Mouse (Mus musculus) embryonic facial prominence, embryonic 11.5 days (tissue): ENCODE measurements at regions not wholly inside any gene's neighbourhood (a gene's known extent, or its start where the extent isn't known, plus 50 kb on each side); places are given as distances from the start of the nearest gene placed in this dataset.

Experiments
- ATAC-seq: fragments of 200-750 bp; cut with Nextera tagmentation; replicated peaks from 2 replicates; pipeline ENCODE4 v1.8.0; 2017; ENCODE audit warnings: low read depth; ENCODE audit not compliant: insufficient number of reproducible peaks, low FRiP score, low TSS enrichment
- DNase-seq: peaks from one replicate; pipeline ENCODE4 v3.0.0-alpha.2; 2015; ENCODE audit warnings: low spot score
- H3K27ac ChIP-seq: fragments of 300-500 bp; sonication (generic); replicated peaks from 2 replicates; pipeline ENCODE4 v1.5.1; 2014; ENCODE audit warnings: mild to moderate bottlenecking, low read depth, low read length, control low read depth
- H3K27me3 ChIP-seq: fragments of 300-500 bp; sonication (generic); 2 replicates; pipeline ENCODE4 v1.6.1; 2014; ENCODE audit warnings: mild to moderate bottlenecking, low read length, moderate library complexity, mixed read lengths; ENCODE audit not compliant: control insufficient read depth, insufficient read depth
- H3K36me3 ChIP-seq: fragments of 300-500 bp; sonication (generic); replicated peaks from 2 replicates; pipeline ENCODE4 v1.6.1; 2014; ENCODE audit warnings: low read depth, mild to moderate bottlenecking, low read length, moderate library complexity, mixed read lengths; ENCODE audit not compliant: control insufficient read depth, insufficient read depth
- H3K4me1 ChIP-seq: fragments of 300-500 bp; sonication (generic); 2 replicates; pipeline ENCODE4 v1.6.1; 2014; ENCODE audit warnings: low read length, mixed read lengths; ENCODE audit not compliant: control insufficient read depth, insufficient read depth
- H3K4me2 ChIP-seq: fragments of 300-500 bp; sonication (generic); 2 replicates; pipeline ENCODE4 v1.6.1; 2014; ENCODE audit warnings: low read depth, mild to moderate bottlenecking, control low read depth, low read length, moderate library complexity
- H3K4me3 ChIP-seq: fragments of 300-500 bp; sonication (generic); 2 replicates; pipeline ENCODE4 v1.5.1; 2014; ENCODE audit warnings: low read depth, low read length, control low read depth
- H3K9ac ChIP-seq: fragments of 300-500 bp; sonication (generic); replicated peaks from 2 replicates; pipeline ENCODE4 v1.6.1; 2014; ENCODE audit warnings: mild to moderate bottlenecking, control low read depth, low read length
- H3K9me3 ChIP-seq: fragments of 300-500 bp; sonication (generic); replicated peaks from 2 replicates; pipeline ENCODE4 v1.6.1; 2016; ENCODE audit warnings: mild to moderate bottlenecking, low read length, inconsistent platforms, mixed read lengths; ENCODE audit not compliant: control insufficient read depth
- WGBS: fragments of 180-500 bp; shearing (Covaris S2); extraction: QIAGEN DNeasy Blood & Tissue Kit; methylation state at CpG from one replicate; pipeline ENCODE4 v1.1.7; 2014; 5-methylcytosine and 5-hydroxymethylcytosine counted together

DNA sequence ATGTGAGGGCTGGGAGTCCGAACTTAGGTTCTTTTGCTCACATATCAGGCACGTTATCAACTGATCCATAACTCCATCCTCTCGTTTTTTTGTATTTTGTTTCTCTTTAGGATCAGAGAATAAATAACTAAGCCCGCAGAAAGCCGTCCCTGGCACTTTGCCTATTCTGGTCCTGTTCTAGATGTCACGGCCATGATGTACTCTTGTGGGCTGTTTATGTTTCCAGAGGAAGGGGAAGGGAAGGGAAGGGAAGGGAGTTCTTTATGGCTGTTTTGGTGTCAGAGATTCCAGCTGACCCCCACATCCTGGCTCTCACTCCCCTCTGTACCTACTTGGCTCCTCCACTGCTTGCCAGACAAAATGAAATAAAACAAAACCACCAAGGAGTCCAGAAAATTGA lies 272.1 kb upstream of the Gadl1 start:
- 88% methylated on average over 6 of the region's 6 CpGs for WGBS
- no peak overlapping the region for H3K27ac ChIP-seq

DNA sequence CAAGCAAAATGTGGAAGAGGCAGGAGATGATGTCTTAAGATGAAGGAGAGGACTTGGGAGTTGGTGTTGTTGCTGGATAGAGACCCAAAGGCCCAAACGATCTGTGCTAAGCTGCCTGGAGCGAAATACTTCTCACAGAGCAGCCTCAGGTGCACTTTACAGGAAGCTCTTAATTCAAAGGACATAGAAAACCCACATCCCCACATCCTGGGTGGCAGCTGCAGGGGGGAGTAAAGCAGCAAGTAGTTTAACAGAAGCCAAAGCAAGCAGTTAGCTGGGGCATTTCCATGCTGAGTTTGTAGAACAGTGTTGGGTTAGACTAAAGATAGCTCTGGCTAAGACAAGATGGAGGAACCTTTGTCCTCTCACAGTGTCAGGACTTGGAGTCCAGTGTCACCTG lies 268.5 kb upstream of the Gadl1 start:
- Histone ChIP-seq H3K27me3 (no peaks in the 10 kb centered on the region), H3K9ac (no peak overlapping the region), H3K36me3 (no peaks in the 10 kb centered on the region), H3K4me1 (no peaks in the 10 kb centered on the region), H3K4me3 (no peak overlapping the region), H3K27ac (no peak overlapping the region), H3K9me3 (no peaks in the 10 kb centered on the region), H3K4me2 (no peak overlapping the region)
- WGBS: 93% methylated on average over 2 of the region's 2 CpGs
- DNase-seq: no peak
- ATAC-seq: no peak

More for the DNA sequence above, 272.1 kb upstream of the Gadl1 start:
- H3K36me3 ChIP-seq: no peaks in the 10 kb centered on the region
- H3K27me3 ChIP-seq: no peaks in the 10 kb centered on the region
- H3K9ac ChIP-seq: no peak overlapping the region
- no peak overlapping the region for H3K4me3 ChIP-seq
- H3K9me3 ChIP-seq: no peaks in the 10 kb centered on the region
- H3K4me2 ChIP-seq: no peak overlapping the region
- no peak for ATAC-seq
- no peaks in the 10 kb centered on the region for H3K4me1 ChIP-seq
- no peak for DNase-seq

- no peaks in the 10 kb centered on the region for H3K27me3 ChIP-seq
- no peak for ATAC-seq
Measured at GRCm38 (mm10) chr9:115642032-115642431, 267.2 kb upstream of the Gadl1 start.

DNA sequence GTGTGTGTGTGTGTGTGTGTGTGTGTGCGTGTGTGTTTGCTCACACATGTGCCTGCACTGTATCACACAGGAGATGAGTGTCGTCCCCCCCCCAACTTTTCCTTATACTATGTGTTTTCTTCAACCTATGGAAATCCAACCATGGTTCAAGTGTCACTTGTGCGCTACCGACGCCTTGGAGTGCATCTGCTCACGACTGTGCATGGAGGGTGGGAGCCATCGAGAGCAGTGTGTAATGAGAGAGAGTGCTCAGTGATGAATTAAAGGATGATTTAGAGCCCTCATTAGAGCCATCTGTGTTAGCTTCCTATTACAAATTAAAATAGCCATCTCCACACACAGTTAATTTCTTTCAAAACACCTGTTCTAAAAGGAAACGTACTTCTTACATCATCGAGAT lies 264.3 kb upstream of the Gadl1 start:
- Histone ChIP-seq H3K4me3 (no peak overlapping the region), H3K27ac (no peak overlapping the region), H3K9me3 (no peaks in the 10 kb centered on the region), H3K4me2 (no peak overlapping the region), H3K27me3 (no peaks in the 10 kb centered on the region), H3K36me3 (no peaks in the 10 kb centered on the region), H3K9ac (no peak overlapping the region), H3K4me1 (no peaks in the 10 kb centered on the region)
- WGBS: 79% methylated on average over 9 of the region's 9 CpGs
- ATAC-seq (no peak), DNase-seq (no peak)

More at GRCm38 (mm10) chr9:115642032-115642431, 267.2 kb upstream of the Gadl1 start:
- 49% methylated on average over 4 of the region's 4 CpGs for WGBS
- H3K9ac ChIP-seq: no peak overlapping the region
- no peaks in the 10 kb centered on the region for H3K36me3 ChIP-seq
- DNase-seq: no peak
- H3K27ac ChIP-seq: no peak overlapping the region
- no peak overlapping the region for H3K4me2 ChIP-seq
- H3K4me1 ChIP-seq: no peaks in the 10 kb centered on the region
- no peak overlapping the region for H3K4me3 ChIP-seq
- no peaks in the 10 kb centered on the region for H3K9me3 ChIP-seq

- no peaks in the 10 kb centered on the region for H3K27me3 ChIP-seq
- DNase-seq (no peak), ATAC-seq (no peak)
- no peaks in the 10 kb centered on the region for H3K4me1 ChIP-seq
- no peaks in the 10 kb centered on the region for H3K36me3 ChIP-seq
- H3K4me2 ChIP-seq: no peak overlapping the region
- H3K4me3 ChIP-seq: no peak overlapping the region
- WGBS: 62% methylated on average over 7 of the region's 7 CpGs
- no peak overlapping the region for H3K27ac ChIP-seq
- no peaks in the 10 kb centered on the region for H3K9me3 ChIP-seq
- no peak overlapping the region for H3K9ac ChIP-seq
Measured at GRCm38 (mm10) chr9:115646226-115646625, 263.0 kb upstream of the Gadl1 start.

DNA sequence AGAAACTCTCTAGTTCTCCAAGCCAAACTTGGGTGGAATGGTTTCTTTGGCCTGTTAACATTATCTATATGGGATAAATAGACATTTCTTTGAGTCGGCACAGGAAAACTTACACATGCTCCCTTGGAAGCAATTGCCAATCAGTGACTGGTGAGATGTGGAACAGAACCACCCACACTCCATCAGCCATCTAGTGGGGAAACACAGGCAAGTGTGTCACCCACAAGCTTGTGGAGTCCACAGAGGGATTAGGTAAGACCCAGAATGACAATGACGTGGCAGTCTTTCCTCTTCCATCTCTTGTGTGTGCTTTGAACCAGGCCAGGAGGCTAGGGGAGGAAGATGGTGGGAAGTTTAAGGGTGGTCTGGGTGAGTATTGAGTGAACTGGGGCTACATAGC lies 257.5 kb upstream of the Gadl1 start:
- Histone ChIP-seq H3K9ac (no peak overlapping the region), H3K4me2 (no peak overlapping the region), H3K27ac (no peak overlapping the region), H3K4me3 (no peak overlapping the region), H3K27me3 (no peaks in the 10 kb centered on the region), H3K9me3 (no peaks in the 10 kb centered on the region), H3K36me3 (no peaks in the 10 kb centered on the region), H3K4me1 (no peaks in the 10 kb centered on the region)
- DNase-seq: no peak
- WGBS: 81% methylated on average over 2 of the region's 2 CpGs
- no peak for ATAC-seq

- Histone ChIP-seq H3K4me1 (no peaks in the 10 kb centered on the region), H3K27me3 (no peaks in the 10 kb centered on the region), H3K9me3 (no peaks in the 10 kb centered on the region), H3K9ac (no peak overlapping the region), H3K4me2 (no peak overlapping the region), H3K27ac (no peak overlapping the region), H3K36me3 (no peaks in the 10 kb centered on the region), H3K4me3 (no peak overlapping the region)
- DNase-seq (no peak), ATAC-seq (no peak)
- WGBS: 93% methylated on average over 5 of the region's 5 CpGs
Measured at GRCm38 (mm10) chr9:115653116-115653515, 256.1 kb upstream of the Gadl1 start.

DNA sequence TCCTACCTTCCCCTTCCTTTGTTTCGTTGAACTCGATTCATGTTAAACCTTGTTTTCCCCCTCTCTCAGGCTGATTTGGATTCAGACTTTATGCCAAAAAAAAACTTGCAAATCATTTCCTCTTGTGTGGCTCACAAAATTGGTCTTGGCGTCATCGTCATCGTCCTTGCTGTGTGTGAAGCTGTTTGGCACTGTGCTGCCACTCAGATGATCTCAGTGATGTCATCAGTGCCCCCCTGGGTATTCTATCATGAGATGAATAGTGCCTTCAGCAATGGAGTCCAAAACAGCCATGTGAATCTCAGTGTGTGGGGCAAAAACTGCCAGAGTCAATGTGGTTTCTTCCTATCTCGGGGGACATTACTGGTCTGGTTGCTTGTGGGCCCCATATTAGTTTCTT lies 254.3 kb upstream of the Gadl1 start:
- no peak for ATAC-seq
- DNase-seq: no peak
- H3K27ac ChIP-seq: no peak overlapping the region
- WGBS: 88% methylated on average over 6 of the region's 6 CpGs
- no peaks in the 10 kb centered on the region for H3K4me1 ChIP-seq
- H3K27me3 ChIP-seq: no peaks in the 10 kb centered on the region
- no peaks in the 10 kb centered on the region for H3K9me3 ChIP-seq
- no peaks in the 10 kb centered on the region for H3K36me3 ChIP-seq
- no peak overlapping the region for H3K4me2 ChIP-seq
- no peak overlapping the region for H3K4me3 ChIP-seq
- H3K9ac ChIP-seq: no peak overlapping the region
